Mouse (Mus musculus) neutrophil, adult 83 days (primary cell): ENCODE data around the gene Olfr556. TPM values are rescaled to one million over a fixed set of nuclear protein-coding genes. Genes with fewer than 3 reads are reported as not detected.

ENCODE experiments used
- total RNA-seq, 2 experiments: library from RNA; stranded (reverse); gene quantifications; one replicate each; pipeline ENCODE4 v1.2.4; 2023

Olfr556 gene
- not detected for total RNA-seq

GRCm38 (mm10) chr7:102664599-102664998 is at the start of gene Olfr556:
Olfr556 (plus strand) TSS chr7:102664899.

GRCm38 (mm10) chr7:102618118-102618517 is 46.6 kb upstream of the Olfr556 start, which contains the start of gene Olfr553:
Olfr553 (minus strand) TSS chr7:102618218.

GRCm38 (mm10) chr7:102638132-102638531 is 26.6 kb upstream of the Olfr556 start, which contains the start of gene Olfr554:
Olfr554 (plus strand) TSS chr7:102638432.

GRCm38 (mm10) chr7:102658523-102658922 is 6.2 kb upstream of the Olfr556 start, which contains the start of gene Olfr555:
Olfr555 (plus strand) TSS chr7:102658823.

GRCm38 (mm10) chr7:102686944-102687501 is 22.3 kb downstream of the Olfr556 start, which contains the start of gene Trim68:
Trim68 (minus strand) TSS chr7:102687327.

GRCm38 (mm10) chr7:102695358-102696125 is 30.8 kb downstream of the Olfr556 start, which contains the start of gene Olfr557:
Olfr557 (plus strand) TSS chr7:102695910.

GRCm38 (mm10) chr7:102701915-102702314 is 37.2 kb downstream of the Olfr556 start, which contains the start of gene Olfr558:
Olfr558 (plus strand) TSS chr7:102702215.

GRCm38 (mm10) chr7:102718970-102719369 is 54.3 kb downstream of the Olfr556 start, which contains the start of gene Olfr33:
Olfr33 (minus strand) TSS chr7:102719070.

Other genes with a start within 250 kb of the Olfr556 start
- 100 to 1,000 TPM in 1 of 2 experiments, 10 to 100 TPM in 1; 97.4 to 110 TPM for gene Rrm1, start 223.2 kb upstream of the Olfr556 start, total RNA-seq
- not detected for gene Olfr543, start 183.2 kb upstream of the Olfr556 start, total RNA-seq
- not detected for gene Olfr544, start 176.6 kb upstream of the Olfr556 start, total RNA-seq
- gene Olfr545, start 165.3 kb upstream of the Olfr556 start, total RNA-seq: not detected
- not detected for gene Olfr547, start 130.2 kb upstream of the Olfr556 start, total RNA-seq
- not detected for gene Olfr548-ps1, start 124.0 kb upstream of the Olfr556 start, total RNA-seq
- not detected for gene Olfr549, start 115.0 kb upstream of the Olfr556 start, total RNA-seq
- 10 to 100 TPM; 10.7 to 12.5 TPM for gene Trim21, start 99.4 kb upstream of the Olfr556 start, total RNA-seq
- not detected for gene Olfr550, start 93.5 kb upstream of the Olfr556 start, total RNA-seq
- not detected for gene Olfr551, start 73.0 kb upstream of the Olfr556 start, total RNA-seq
- not detected for gene Olfr552, start 67.1 kb upstream of the Olfr556 start, total RNA-seq
- not detected for gene Olfr553, start 46.7 kb upstream of the Olfr556 start, total RNA-seq
- gene Olfr554, start 26.5 kb upstream of the Olfr556 start, total RNA-seq: not detected
- not detected for gene Olfr555, start 6.1 kb upstream of the Olfr556 start, total RNA-seq
- 1 to 10 TPM; 1.0 to 2.8 TPM for gene Trim68, start 22.4 kb downstream of the Olfr556 start, total RNA-seq
- not detected for gene Olfr557, start 31.0 kb downstream of the Olfr556 start, total RNA-seq
- gene Olfr558, start 37.3 kb downstream of the Olfr556 start, total RNA-seq: not detected
- not detected for gene Olfr33, start 54.2 kb downstream of the Olfr556 start, total RNA-seq
- gene Olfr559, start 62.6 kb downstream of the Olfr556 start, total RNA-seq: not detected
- not detected for gene Olfr560, start 94.5 kb downstream of the Olfr556 start, total RNA-seq
- not detected for gene Olfr78, start 94.6 kb downstream of the Olfr556 start, total RNA-seq
- not detected for gene Olfr561, start 106.3 kb downstream of the Olfr556 start, total RNA-seq
- not detected for gene Olfr564, start 138.6 kb downstream of the Olfr556 start, total RNA-seq
- gene Olfr566, start 193.9 kb downstream of the Olfr556 start, total RNA-seq: not detected
- not detected for gene Olfr568, start 212.2 kb downstream of the Olfr556 start, total RNA-seq
- not detected for gene Olfr569, start 226.0 kb downstream of the Olfr556 start, total RNA-seq
- not detected for gene Olfr570, start 229.7 kb downstream of the Olfr556 start, total RNA-seq